In genomic region chr10:122792021-122792966, GRCm38 (mm10) we compare ENCODE assay signal across 8 mouse cellular contexts.
DNase-seq lines count a peak whose midpoint lies in the region; ATAC-seq lines count a peak whose summit lies in the region.

No protein-coding gene starts in this region.

- no peaks in the 10 kb centered on the region for H3K27me3 ChIP-seq in limb, embryonic 13.5 days

- no peaks in the 10 kb centered on the region for H3K36me3 ChIP-seq in limb, embryonic 13.5 days

- no peak for DNase-seq in frontal cortex, postnatal 10 days (ENCODE audit: low spot score in 2 of 2)
- peak; percentile 50 for DNase-seq in brain, adult 2 months (ENCODE audit: low read depth, low spot score)
- peak; percentile 63 for DNase-seq in naive thymus-derived CD4-positive, alpha-beta T cell, adult 2 months (ENCODE audit: low read depth)
- no peak for DNase-seq in cerebellum, adult 9-11 months

- H3K4me3 ChIP-seq in limb, embryonic 13.5 days: peak overlapping the region; percentile 26

- H3K4me2 ChIP-seq in limb, embryonic 13.5 days (replicated peaks): peak overlapping the region; percentile 57

- peaks cover 17% of the 10 kb centered on the region for H3K4me1 ChIP-seq in limb, embryonic 13.5 days

- 4% methylated on average over 21 of the region's 21 CpGs for WGBS in limb, embryonic 13.5 days

- H3K9ac ChIP-seq in limb, embryonic 13.5 days: peak overlapping the region; percentile 31; the same call in 1 of the 2 replicates

- H3K27ac ChIP-seq in limb, embryonic 13.5 days: peak overlapping the region; percentile 39; the same call in 1 of the 2 replicates

- peak; percentile 31 for ATAC-seq in frontal cortex, adult (ENCODE audit: low TSS enrichment)
- peak; percentile 25 for ATAC-seq in granulocyte monocyte progenitor cell, adult 5-6 weeks (replicated peaks; ENCODE audit: poor library complexity, severe bottlenecking)
- peak; percentile 79 for ATAC-seq in limb, embryonic 13.5 days (ENCODE audit: low FRiP score, low read depth)
- no peak for ATAC-seq in cerebellum, adult (ENCODE audit: insufficient number of reproducible peaks, low FRiP score, low TSS enrichment)

- H3K9me3 ChIP-seq in limb, embryonic 13.5 days: no peaks in the 10 kb centered on the region

Comparison
In these comparisons a context has a peak if more than half of its experiments do, and no peak if none do; other contexts are left out.
1. DNase-seq: peak in brain, adult 2 months (single experiment) and naive thymus-derived CD4-positive, alpha-beta T cell, adult 2 months (single experiment); none in frontal cortex, postnatal 10 days (0 of 2) and cerebellum, adult 9-11 months (single experiment).